ENCODE assay signal across 8 mouse cellular contexts in the genomic region with DNA sequence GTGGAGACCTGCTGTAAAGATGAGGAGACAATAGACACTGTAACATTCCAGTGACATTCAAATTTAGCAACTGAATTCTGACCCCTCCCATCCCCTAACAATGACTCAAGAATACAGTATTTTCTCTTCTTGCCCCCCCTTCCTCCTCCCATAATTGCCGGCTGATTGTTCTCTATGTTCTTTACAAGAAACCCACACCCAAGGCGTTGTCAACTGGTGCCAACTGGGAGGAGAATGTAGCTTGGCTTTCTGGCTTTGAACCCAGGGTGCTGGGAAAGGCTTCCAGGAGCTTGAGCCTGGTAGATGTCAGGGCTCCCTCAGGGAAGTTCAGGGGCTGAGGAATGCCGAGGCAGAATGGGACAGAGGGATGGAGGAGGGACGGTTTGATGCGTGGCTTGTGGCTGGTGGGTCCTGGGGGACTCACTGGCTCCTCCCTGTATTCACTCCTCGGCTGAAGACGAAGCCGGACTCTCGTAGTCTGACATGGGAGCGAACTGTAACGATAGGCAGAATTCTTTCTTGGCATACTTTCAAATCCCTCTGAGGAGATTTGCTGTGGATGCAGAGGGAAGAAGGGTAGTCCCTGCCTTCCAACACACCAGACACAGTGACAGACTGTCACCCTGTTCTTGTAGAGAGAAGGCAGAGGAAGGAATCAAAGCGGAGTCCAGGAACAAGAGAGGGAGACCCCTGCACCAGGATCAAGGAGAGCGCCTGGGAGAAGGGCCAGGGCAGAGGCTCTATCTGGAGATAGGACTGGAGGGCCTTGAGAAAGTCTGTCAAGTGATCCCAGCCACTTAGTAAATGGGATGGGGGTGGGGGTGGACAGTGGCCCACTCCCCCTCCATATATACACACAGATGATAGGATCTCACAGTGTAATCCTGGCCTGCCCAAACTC. TPM values are rescaled to one million over a fixed set of nuclear protein-coding genes. Genes with fewer than 3 reads are reported as not detected.
DNase-seq lines count a peak whose midpoint lies in the region; ATAC-seq and TF ChIP-seq lines count a peak whose summit lies in the region.
"Had no signal": no experiment of that assay in that cellular context is flagged by ENCODE, and none has a peak within 500 bp of the region (broad histone marks: within the 10 kb centered on the region; RNA-seq: fewer than 3 reads in every experiment).

No protein-coding gene starts in this region.

- H3K27me3 ChIP-seq in forebrain, embryonic 14.5 days (replicated peaks; ENCODE audit: control insufficient read depth, insufficient read depth, low read length) = no peaks in the 10 kb centered on the region
- no peaks in the 10 kb centered on the region for H3K27me3 ChIP-seq in hindbrain, embryonic 12.5 days

- 59% methylated on average over 13 of the region's 13 CpGs for WGBS in forebrain, embryonic 14.5 days
- WGBS in hindbrain, embryonic 12.5 days = 32% methylated on average over 13 of the region's 13 CpGs
- 23% methylated on average over 13 of the region's 13 CpGs for WGBS in olfactory bulb, adult 2 months

- no peaks in the 10 kb centered on the region for H3K36me3 ChIP-seq in forebrain, embryonic 14.5 days (ENCODE audit: control insufficient read depth, insufficient read depth, low read length)
- H3K36me3 ChIP-seq in hindbrain, embryonic 12.5 days = no peaks in the 10 kb centered on the region

- TF ChIP-seq CTCF in olfactory bulb, adult 2 months (IDR thresholded peaks at IDR 0.05; ENCODE audit: insufficient read depth, low read depth, low read length) = no peak

- no peak for TF ChIP-seq POLR2A in olfactory bulb, adult 2 months (IDR thresholded peaks at IDR 0.05; ENCODE audit: insufficient read depth, low read depth, low read length)

- H3K9ac ChIP-seq in forebrain, embryonic 14.5 days (ENCODE audit: low read length) = no peak overlapping the region
- H3K9ac ChIP-seq in hindbrain, embryonic 12.5 days = no peak overlapping the region

- no peak overlapping the region for H3K4me3 ChIP-seq in forebrain, embryonic 14.5 days (ENCODE audit: low read depth, low read length)
- H3K4me3 ChIP-seq in hindbrain, embryonic 12.5 days = no peak overlapping the region
- no peak overlapping the region for H3K4me3 ChIP-seq in olfactory bulb, adult 2 months (ENCODE audit: insufficient read depth, low read depth, low read length)
- H3K4me3 ChIP-seq: myocyte had no signal

- no peaks in the 10 kb centered on the region; the same call in 1 of the 2 replicates for H3K4me1 ChIP-seq in forebrain, embryonic 14.5 days (ENCODE audit: control insufficient read depth, insufficient read depth, low read length)
- H3K4me1 ChIP-seq in hindbrain, embryonic 12.5 days = peaks cover 20% of the 10 kb centered on the region
- peaks cover 16% of the 10 kb centered on the region for H3K4me1 ChIP-seq in olfactory bulb, adult 2 months (ENCODE audit: control insufficient read depth, insufficient read depth, low read length)

- DNase-seq in ES-CJ7 (ENCODE audit: low read depth, low spot score) (peak; percentile 96), ZHBTc4 (ENCODE audit: low read depth, low spot score) (peak; percentile 98)
- no peak for DNase-seq in forebrain, embryonic 14.5 days (ENCODE audit: low spot score)
- DNase-seq in frontal cortex, postnatal 14 days (ENCODE audit: low spot score in 2 of 2) = no peak
- DNase-seq in adrenal gland, postnatal 25 days = no peak

- H3K4me2 ChIP-seq in forebrain, embryonic 14.5 days (ENCODE audit: low read length) = no peak overlapping the region
- 0 out of 2 replicates have a peak overlapping the region, but pooled peaks have one; percentile 8 for H3K4me2 ChIP-seq in hindbrain, embryonic 12.5 days (replicated peaks)

- H3K9me3 ChIP-seq in forebrain, embryonic 14.5 days (replicated peaks; ENCODE audit: control insufficient read depth, low read length) = no peaks in the 10 kb centered on the region
- H3K9me3 ChIP-seq in hindbrain, embryonic 12.5 days (replicated peaks) = no peaks in the 10 kb centered on the region

- peak overlapping the region; percentile 48 for H3K27ac ChIP-seq in forebrain, embryonic 14.5 days (ENCODE audit: low read depth, low read length)
- H3K27ac ChIP-seq in hindbrain, embryonic 12.5 days = peak overlapping the region; percentile 66; the same call in 1 of the 2 replicates
- peak overlapping the region; percentile 76 for H3K27ac ChIP-seq in olfactory bulb, adult 2 months (ENCODE audit: insufficient read depth, low read depth, low read length)

- peak; percentile 12; the same call in 1 of the 2 replicates for ATAC-seq in forebrain, embryonic 14.5 days
- ATAC-seq in hindbrain, embryonic 12.5 days (ENCODE audit: low FRiP score) = no peak

RNA-seq across cellular contexts. Expression of a gene that starts 8.7 kb away (rescaled TPM):
- polyA plus RNA-seq in forebrain, embryonic 14.5 days (2014; fragmentation: Nextera tagmentation; extraction: Ambion mirVana) = 53.7 and 64.3 TPM in 2 replicates
- 61.6 and 68.2 TPM in 2 replicates for polyA plus RNA-seq in hindbrain, embryonic 12.5 days (2016; fragmentation: Nextera tagmentation; extraction: Ambion mirVana)
- not detected in 2 replicates for polyA plus RNA-seq in olfactory bulb, adult 2 months (2012; ENCODE audit: insufficient read depth, insufficient read length, low replicate concordance, missing spikeins)
- 4.7 and 5.6 TPM in 2 replicates for total RNA-seq in adrenal gland, postnatal 25 days (2021)

RNA-seq across cellular contexts. Expression of a gene that starts 29.8 kb away (rescaled TPM):
- polyA plus RNA-seq in forebrain, embryonic 14.5 days (2014; fragmentation: Nextera tagmentation; extraction: Ambion mirVana) = 0.99 and 1.3 TPM in 2 replicates
- polyA plus RNA-seq in hindbrain, embryonic 12.5 days (2016; fragmentation: Nextera tagmentation; extraction: Ambion mirVana) = 10.6 and 11.2 TPM in 2 replicates
- polyA plus RNA-seq in olfactory bulb, adult 2 months (2012; ENCODE audit: insufficient read depth, insufficient read length, low replicate concordance, missing spikeins) = not detected in 2 replicates
- total RNA-seq in adrenal gland, postnatal 25 days (2021) = 37.3 and 46.2 TPM in 2 replicates

RNA-seq across cellular contexts. Expression of a gene that starts 45.5 kb away (rescaled TPM):
- polyA plus RNA-seq in forebrain, embryonic 14.5 days (2014; fragmentation: Nextera tagmentation; extraction: Ambion mirVana) = 5.2 and 6.8 TPM in 2 replicates
- 32.1 and 33.0 TPM in 2 replicates for polyA plus RNA-seq in hindbrain, embryonic 12.5 days (2016; fragmentation: Nextera tagmentation; extraction: Ambion mirVana)
- not detected in 2 replicates for polyA plus RNA-seq in olfactory bulb, adult 2 months (2012; ENCODE audit: insufficient read depth, insufficient read length, low replicate concordance, missing spikeins)
- 126 and 145 TPM in 2 replicates for total RNA-seq in adrenal gland, postnatal 25 days (2021)

Comparison
In these comparisons a context has a peak if more than half of its experiments do, and no peak if none do; other contexts are left out.
1. DNase-seq: peak in ES-CJ7 (single experiment) and ZHBTc4 (single experiment); none in forebrain, embryonic 14.5 days (single experiment), frontal cortex, postnatal 14 days (0 of 2) and adrenal gland, postnatal 25 days (single experiment).
2. RNA of a gene that starts 8.7 kb away (polyA plus RNA-seq): 61.6 to 68.2 TPM in hindbrain, embryonic 12.5 days and 53.7 to 64.3 TPM in forebrain, embryonic 14.5 days; not detected in olfactory bulb, adult 2 months; every median in the first group is over 10 times any median in the second.
3. Peak in every context shown above with its lines, with median percentiles within 50 percentile points of each other: H3K27ac ChIP-seq.